Mouse (Mus musculus): Measurements from ENCODE around the gene Syt2. TPM values are rescaled to one million over a fixed set of nuclear protein-coding genes. Genes with fewer than 3 reads are reported as not detected.

Syt2 gene
- polyA plus RNA-seq, 1 experiment = not detected

DNA sequence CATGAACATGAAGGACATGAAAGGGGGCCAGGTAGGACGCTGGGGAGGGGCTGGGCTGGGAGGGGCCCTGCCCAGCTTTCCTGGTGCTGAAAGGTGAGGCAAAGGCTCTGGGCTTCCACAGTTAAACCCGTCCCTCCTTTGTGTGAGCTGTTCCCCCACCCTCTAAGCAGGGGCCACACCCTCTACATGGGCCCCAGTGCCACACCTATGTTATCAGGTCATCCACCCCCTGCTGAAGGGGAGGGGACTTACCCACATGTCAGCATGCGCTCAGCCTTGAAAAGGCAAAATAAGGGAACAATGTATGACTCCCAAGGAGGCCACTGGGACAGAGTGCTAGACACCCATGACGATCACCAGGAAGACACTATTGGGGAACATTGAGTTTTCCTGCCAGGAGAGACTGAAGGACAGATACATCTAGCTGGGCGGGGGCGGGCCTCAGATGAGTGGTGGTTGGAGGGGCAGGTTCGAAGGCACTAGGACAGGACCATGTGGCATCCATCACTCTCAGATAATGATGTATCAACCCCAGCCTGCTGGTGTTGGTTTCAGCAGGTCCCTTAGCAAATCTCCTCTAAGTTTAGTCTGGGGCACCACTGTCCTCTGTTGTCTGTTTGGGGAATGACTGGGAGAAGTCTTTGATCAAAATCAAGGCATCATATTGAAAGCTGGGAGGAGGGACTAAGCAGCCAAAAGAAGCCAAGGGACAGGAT lies 95.6 kb downstream of the Syt2 start:
- TF ChIP-seq POLR2A (IDR thresholded peaks at IDR 0.05; ENCODE audit: borderline replicate concordance, control insufficient read depth, low read depth, low read length) = no peak
- 68% methylated on average over 7 of the region's 7 CpGs for WGBS
- H3K4me3 ChIP-seq (replicated peaks; ENCODE audit: control insufficient read depth, low read depth, low read length) = no peak overlapping the region
- H3K27ac ChIP-seq (ENCODE audit: control insufficient read depth, insufficient read depth, low read depth, low read length, poor library complexity) = no peak overlapping the region
- H3K4me1 ChIP-seq (ENCODE audit: control insufficient read depth, insufficient read depth, low read length) = peaks cover 3% of the 10 kb centered on the region

DNA sequence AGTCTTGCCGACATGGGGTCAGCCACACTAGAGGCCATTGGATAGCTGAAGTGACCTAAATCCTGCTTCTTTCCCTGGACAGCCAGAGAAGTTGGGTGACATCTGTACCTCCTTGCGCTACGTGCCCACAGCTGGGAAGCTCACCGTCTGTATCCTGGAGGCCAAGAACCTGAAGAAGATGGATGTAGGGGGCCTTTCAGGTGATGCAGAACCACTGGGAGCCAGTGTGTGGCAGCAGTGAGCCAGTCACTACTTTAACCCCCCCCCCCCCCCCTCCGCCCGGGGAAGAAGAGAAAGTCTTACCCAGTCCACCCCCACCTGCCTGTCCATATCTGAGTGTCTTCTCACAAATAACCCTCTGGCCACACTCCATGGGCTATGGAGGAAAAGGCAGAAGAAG lies 99.2 kb downstream of the Syt2 start:
- H3K4me3 ChIP-seq (replicated peaks; ENCODE audit: control insufficient read depth, low read depth, low read length) = no peak overlapping the region
- WGBS = 40% methylated on average over 6 of the region's 6 CpGs
- H3K27ac ChIP-seq (ENCODE audit: control insufficient read depth, insufficient read depth, low read depth, low read length, poor library complexity) = no peak overlapping the region
- peaks cover 7% of the 10 kb centered on the region for H3K4me1 ChIP-seq (ENCODE audit: control insufficient read depth, insufficient read depth, low read length)
- TF ChIP-seq CTCF (IDR thresholded peaks at IDR 0.05; ENCODE audit: control insufficient read depth, insufficient read depth, low read length) (peak; percentile 46; the same call in 1 of the 2 replicates), POLR2A (IDR thresholded peaks at IDR 0.05; ENCODE audit: borderline replicate concordance, control insufficient read depth, low read depth, low read length) (no peak)

DNA sequence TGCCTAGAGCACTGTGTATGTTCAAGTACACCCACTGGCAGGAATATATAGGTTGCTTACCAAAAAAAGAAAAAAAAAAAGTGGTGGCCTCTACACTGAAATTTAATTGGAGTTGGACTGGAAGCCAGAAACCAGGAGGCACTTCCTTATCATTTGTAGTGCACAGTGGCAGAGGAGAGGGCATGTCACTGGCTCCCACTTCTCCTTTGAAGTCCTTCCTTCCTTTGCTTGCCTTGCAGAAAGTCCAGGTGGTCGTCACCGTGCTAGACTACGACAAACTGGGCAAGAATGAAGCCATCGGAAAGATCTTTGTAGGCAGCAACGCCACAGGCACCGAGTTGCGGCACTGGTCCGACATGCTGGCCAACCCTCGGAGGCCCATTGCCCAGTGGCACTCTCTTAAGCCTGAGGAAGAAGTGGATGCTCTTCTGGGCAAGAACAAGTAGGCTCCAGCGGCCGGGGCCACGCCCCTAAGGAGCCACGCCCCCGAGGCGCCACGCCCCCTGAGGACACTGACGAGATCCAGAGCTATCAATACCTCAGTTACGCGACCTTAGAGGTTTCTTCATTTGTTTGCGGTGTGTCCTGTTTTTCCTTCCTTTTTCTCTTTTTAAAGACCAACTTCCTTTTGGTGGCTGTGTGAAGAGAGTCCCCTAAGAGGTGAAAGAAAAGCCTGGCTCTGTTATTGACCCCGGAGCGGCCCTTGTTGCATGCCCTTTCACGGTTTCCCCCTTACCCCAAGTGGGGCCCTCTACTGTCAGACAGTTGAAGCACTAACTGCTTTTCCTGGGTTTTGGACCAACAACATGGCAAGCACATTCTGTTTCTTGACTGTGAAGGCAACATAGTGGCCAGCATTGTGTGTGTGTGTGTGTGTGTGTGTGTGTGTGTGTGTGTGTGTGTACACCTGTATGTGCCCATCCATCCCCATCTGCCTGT lies 101.0 kb downstream of the Syt2 start:
- WGBS = 2% methylated on average over 23 of the region's 23 CpGs
- TF ChIP-seq POLR2A (IDR thresholded peaks at IDR 0.05; ENCODE audit: borderline replicate concordance, control insufficient read depth, low read depth, low read length) (0 out of 2 replicates have a peak, but pooled peaks have one; percentile 22), CTCF (IDR thresholded peaks at IDR 0.05; ENCODE audit: control insufficient read depth, insufficient read depth, low read length) (no peak)
- peak overlapping the region; percentile 3 for H3K4me3 ChIP-seq (replicated peaks; ENCODE audit: control insufficient read depth, low read depth, low read length)
- H3K4me1 ChIP-seq (ENCODE audit: control insufficient read depth, insufficient read depth, low read length) = peaks cover 7% of the 10 kb centered on the region
- peak overlapping the region; percentile 12; the same call in 1 of the 2 replicates for H3K27ac ChIP-seq (ENCODE audit: control insufficient read depth, insufficient read depth, low read depth, low read length, poor library complexity)

DNA sequence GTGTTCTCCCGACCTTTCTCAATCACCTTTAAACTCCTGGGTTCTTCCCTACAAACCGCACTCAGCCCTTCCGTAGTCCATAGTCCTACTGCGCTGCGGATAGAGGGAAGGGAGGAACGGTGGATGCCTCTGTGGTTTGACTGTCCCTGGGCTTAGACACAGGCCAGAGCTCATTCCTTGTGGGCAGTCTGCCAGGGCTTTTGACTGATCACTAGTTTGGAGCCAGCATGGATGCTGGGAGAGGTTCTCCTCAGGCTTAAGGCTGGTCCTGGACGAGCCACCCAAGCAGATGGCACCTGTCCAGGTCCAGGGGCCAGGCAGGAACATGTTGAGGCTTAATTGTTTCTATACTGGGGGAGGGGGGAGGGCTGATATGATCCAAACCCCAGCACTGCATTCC lies 103.4 kb downstream of the Syt2 start:
- no peak for TF ChIP-seq CTCF (IDR thresholded peaks at IDR 0.05; ENCODE audit: control insufficient read depth, insufficient read depth, low read length)
- no peak for TF ChIP-seq POLR2A (IDR thresholded peaks at IDR 0.05; ENCODE audit: borderline replicate concordance, control insufficient read depth, low read depth, low read length)
- Histone ChIP-seq H3K4me3 (replicated peaks; ENCODE audit: control insufficient read depth, low read depth, low read length) (no peak overlapping the region), H3K27ac (ENCODE audit: control insufficient read depth, insufficient read depth, low read depth, low read length, poor library complexity) (no peak overlapping the region), H3K4me1 (ENCODE audit: control insufficient read depth, insufficient read depth, low read length) (peaks cover 7% of the 10 kb centered on the region)
- WGBS = 82% methylated on average over 7 of the region's 7 CpGs

DNA sequence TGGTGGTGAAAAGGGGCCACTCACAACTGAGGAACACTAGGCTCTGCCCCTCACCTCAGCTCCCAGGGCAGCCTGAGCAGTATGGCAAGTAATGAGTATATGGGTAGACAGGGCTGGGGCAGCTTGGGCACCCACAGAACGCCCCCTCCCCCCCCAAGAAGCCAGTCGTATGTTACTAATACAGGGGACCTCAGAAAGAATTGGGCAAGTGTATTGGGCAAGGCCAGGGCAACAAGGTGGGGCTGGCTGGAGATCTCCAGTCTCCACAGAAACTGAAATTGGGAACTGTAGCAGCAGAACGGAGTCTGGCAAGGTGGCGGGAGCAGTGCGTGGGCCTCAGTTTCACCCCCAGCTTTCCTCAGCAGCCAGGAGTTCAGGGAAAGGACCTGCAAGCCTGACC lies 106.0 kb downstream of the Syt2 start:
- WGBS = 48% methylated on average over 5 of the region's 5 CpGs
- H3K4me3 ChIP-seq (replicated peaks; ENCODE audit: control insufficient read depth, low read depth, low read length) = no peak overlapping the region
- no peak for TF ChIP-seq CTCF (IDR thresholded peaks at IDR 0.05; ENCODE audit: control insufficient read depth, insufficient read depth, low read length)
- no peak overlapping the region; the same call in 1 of the 2 replicates for H3K27ac ChIP-seq (ENCODE audit: control insufficient read depth, insufficient read depth, low read depth, low read length, poor library complexity)
- H3K4me1 ChIP-seq (ENCODE audit: control insufficient read depth, insufficient read depth, low read length) = peaks cover 1% of the 10 kb centered on the region; the same call in 1 of the 2 replicates

DNA sequence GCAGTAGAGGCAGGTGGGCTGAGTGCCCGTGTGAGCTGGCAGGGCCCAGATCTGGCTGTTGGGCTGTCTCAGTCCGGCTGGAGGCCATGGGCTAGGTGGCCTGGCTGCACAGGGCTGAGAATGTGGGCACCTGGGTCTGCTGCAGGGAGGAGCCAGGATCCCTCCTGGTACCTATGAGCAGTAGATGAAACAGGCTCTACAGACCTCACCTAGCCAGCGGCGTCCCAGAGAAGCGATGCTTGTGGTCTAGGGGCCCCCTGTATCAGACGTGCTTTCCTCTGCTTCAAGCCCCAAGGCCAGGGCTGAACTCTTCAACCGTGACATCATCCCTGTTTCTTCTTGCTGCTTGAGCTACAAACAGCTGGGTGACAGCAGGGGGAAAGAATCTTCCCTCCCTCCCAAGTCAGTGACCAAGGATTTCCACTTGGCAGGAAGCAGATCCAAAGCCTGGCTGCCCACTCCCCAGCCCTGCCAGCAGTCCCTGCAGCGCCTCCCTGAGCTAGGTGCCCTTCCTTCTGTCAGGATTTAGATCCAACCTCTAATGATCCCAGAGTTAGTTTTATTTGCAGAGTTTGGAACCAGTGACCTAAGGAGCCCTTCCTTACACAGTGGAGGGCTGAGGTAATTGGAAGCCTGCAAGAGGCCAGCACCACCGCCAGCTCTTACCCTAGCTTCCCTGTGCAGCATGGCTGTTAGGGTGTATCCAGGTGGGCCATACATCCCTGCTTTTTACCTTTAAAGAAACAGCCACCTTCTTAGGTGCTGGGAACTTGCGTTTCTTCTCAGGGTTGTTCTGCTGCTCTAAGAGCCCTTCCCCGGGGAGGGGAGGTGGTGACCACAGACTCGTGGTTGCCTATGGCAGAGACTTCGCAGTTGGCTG lies 107.5 kb downstream of the Syt2 start:
- H3K4me1 ChIP-seq (ENCODE audit: control insufficient read depth, insufficient read depth, low read length) = no peaks in the 10 kb centered on the region
- H3K27ac ChIP-seq (ENCODE audit: control insufficient read depth, insufficient read depth, low read depth, low read length, poor library complexity) = no peak overlapping the region
- H3K4me3 ChIP-seq (replicated peaks; ENCODE audit: control insufficient read depth, low read depth, low read length) = no peak overlapping the region
- TF ChIP-seq POLR2A (IDR thresholded peaks at IDR 0.05; ENCODE audit: borderline replicate concordance, control insufficient read depth, low read depth, low read length) (no peak), CTCF (IDR thresholded peaks at IDR 0.05; ENCODE audit: control insufficient read depth, insufficient read depth, low read length) (no peak)
- WGBS = 64% methylated on average over 13 of the region's 13 CpGs

DNA sequence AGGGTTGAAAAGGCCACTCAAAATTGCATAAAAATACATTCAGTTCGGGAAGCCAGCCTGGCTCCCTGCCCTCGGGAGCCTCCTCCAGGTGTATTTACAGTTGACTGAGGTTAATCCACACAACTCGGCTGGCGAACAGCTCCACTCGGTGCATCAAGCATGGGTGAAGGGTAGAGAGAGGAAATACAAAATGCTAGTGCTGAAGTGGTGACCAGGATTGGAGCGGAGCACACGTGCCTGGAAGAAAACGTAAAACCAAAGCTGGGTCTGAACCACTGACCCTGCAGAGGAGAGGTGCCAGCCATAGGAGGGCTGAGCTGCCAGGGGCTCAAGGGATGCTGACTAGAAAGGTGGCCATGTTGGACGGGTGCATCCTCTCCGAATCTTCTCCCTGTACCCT lies 108.3 kb downstream of the Syt2 start:
- Histone ChIP-seq H3K27ac (ENCODE audit: control insufficient read depth, insufficient read depth, low read depth, low read length, poor library complexity) (no peak overlapping the region), H3K4me1 (ENCODE audit: control insufficient read depth, insufficient read depth, low read length) (no peaks in the 10 kb centered on the region), H3K4me3 (replicated peaks; ENCODE audit: control insufficient read depth, low read depth, low read length) (no peak overlapping the region)
- no peak for TF ChIP-seq POLR2A (IDR thresholded peaks at IDR 0.05; ENCODE audit: borderline replicate concordance, control insufficient read depth, low read depth, low read length)
- TF ChIP-seq CTCF (IDR thresholded peaks at IDR 0.05; ENCODE audit: control insufficient read depth, insufficient read depth, low read length) = no peak
- WGBS = 85% methylated on average over 10 of the region's 10 CpGs

All from bone marrow, adult 2 months (tissue).